Mouse (Mus musculus): ENCODE measurements around the gene Mettl22.

GRCm38 (mm10) chr16:8525293-8525692 lies 54.7 kb downstream of the Mettl22 start:
- no peak for TF ChIP-seq POLR2A (IDR thresholded peaks at IDR 0.05; ENCODE audit: low read depth, low read length)
- no peak for TF ChIP-seq CTCF (IDR thresholded peaks at IDR 0.05; ENCODE audit: borderline replicate concordance, insufficient read depth, low read length)
